Mouse (Mus musculus) embryonic facial prominence, embryonic 11.5 days (tissue): ENCODE measurements at regions not wholly inside any gene's neighbourhood (a gene's known extent, or its start where the extent isn't known, plus 50 kb on each side); places are given as distances from the start of the nearest gene placed in this dataset.

Experiments used
- ATAC-seq: fragments of 200-750 bp; cut with Nextera tagmentation; replicated peaks from 2 replicates; pipeline ENCODE4 v1.8.0; 2017; ENCODE audit warnings: low read depth; ENCODE audit not compliant: insufficient number of reproducible peaks, low FRiP score, low TSS enrichment
- DNase-seq: peaks from one replicate; pipeline ENCODE4 v3.0.0-alpha.2; 2015; ENCODE audit warnings: low spot score
- H3K27ac ChIP-seq: fragments of 300-500 bp; sonication (generic); replicated peaks from 2 replicates; pipeline ENCODE4 v1.5.1; 2014; ENCODE audit warnings: mild to moderate bottlenecking, low read depth, low read length, control low read depth
- H3K27me3 ChIP-seq: fragments of 300-500 bp; sonication (generic); 2 replicates; pipeline ENCODE4 v1.6.1; 2014; ENCODE audit warnings: mild to moderate bottlenecking, low read length, moderate library complexity, mixed read lengths; ENCODE audit not compliant: control insufficient read depth, insufficient read depth
- H3K36me3 ChIP-seq: fragments of 300-500 bp; sonication (generic); replicated peaks from 2 replicates; pipeline ENCODE4 v1.6.1; 2014; ENCODE audit warnings: low read depth, mild to moderate bottlenecking, low read length, moderate library complexity, mixed read lengths; ENCODE audit not compliant: control insufficient read depth, insufficient read depth
- H3K4me1 ChIP-seq: fragments of 300-500 bp; sonication (generic); 2 replicates; pipeline ENCODE4 v1.6.1; 2014; ENCODE audit warnings: low read length, mixed read lengths; ENCODE audit not compliant: control insufficient read depth, insufficient read depth
- H3K4me2 ChIP-seq: fragments of 300-500 bp; sonication (generic); 2 replicates; pipeline ENCODE4 v1.6.1; 2014; ENCODE audit warnings: low read depth, mild to moderate bottlenecking, control low read depth, low read length, moderate library complexity
- H3K4me3 ChIP-seq: fragments of 300-500 bp; sonication (generic); 2 replicates; pipeline ENCODE4 v1.5.1; 2014; ENCODE audit warnings: low read depth, low read length, control low read depth
- H3K9ac ChIP-seq: fragments of 300-500 bp; sonication (generic); replicated peaks from 2 replicates; pipeline ENCODE4 v1.6.1; 2014; ENCODE audit warnings: mild to moderate bottlenecking, control low read depth, low read length
- H3K9me3 ChIP-seq: fragments of 300-500 bp; sonication (generic); replicated peaks from 2 replicates; pipeline ENCODE4 v1.6.1; 2016; ENCODE audit warnings: mild to moderate bottlenecking, low read length, inconsistent platforms, mixed read lengths; ENCODE audit not compliant: control insufficient read depth
- WGBS: fragments of 180-500 bp; shearing (Covaris S2); extraction: QIAGEN DNeasy Blood & Tissue Kit; methylation state at CpG from one replicate; pipeline ENCODE4 v1.1.7; 2014; 5-methylcytosine and 5-hydroxymethylcytosine counted together

- no peaks in the 10 kb centered on the region for H3K27me3 ChIP-seq
- no peak overlapping the region for H3K27ac ChIP-seq
- no peak for DNase-seq
- no peak for ATAC-seq
- 90% methylated on average over 2 of the region's 2 CpGs for WGBS
- H3K9me3 ChIP-seq, result no peaks in the 10 kb centered on the region
- no peak overlapping the region for H3K4me3 ChIP-seq
- no peaks in the 10 kb centered on the region for H3K4me1 ChIP-seq
- no peak overlapping the region for H3K9ac ChIP-seq
- no peaks in the 10 kb centered on the region for H3K36me3 ChIP-seq
- H3K4me2 ChIP-seq, result no peak overlapping the region
Measured at GRCm38 (mm10) chr2:137936613-137937012, 319.8 kb upstream of the Btbd3 start.

- ATAC-seq (no peak), DNase-seq (no peak)
- Histone ChIP-seq H3K27me3 (no peaks in the 10 kb centered on the region), H3K27ac (no peak overlapping the region), H3K4me2 (no peak overlapping the region), H3K9ac (no peak overlapping the region), H3K9me3 (no peaks in the 10 kb centered on the region), H3K36me3 (no peaks in the 10 kb centered on the region), H3K4me1 (no peaks in the 10 kb centered on the region), H3K4me3 (no peak overlapping the region)
- 94% methylated on average over 2 of the region's 2 CpGs for WGBS
Measured at GRCm38 (mm10) chr2:137932931-137933330, 323.4 kb upstream of the Btbd3 start.

GRCm38 (mm10) chr2:137932488-137932887, 323.9 kb upstream of the Btbd3 start:
- Histone ChIP-seq H3K4me2 (no peak overlapping the region), H3K36me3 (no peaks in the 10 kb centered on the region), H3K27ac (no peak overlapping the region), H3K4me1 (no peaks in the 10 kb centered on the region), H3K9me3 (no peaks in the 10 kb centered on the region), H3K4me3 (no peak overlapping the region), H3K27me3 (no peaks in the 10 kb centered on the region), H3K9ac (no peak overlapping the region)
- 90% methylated on average over 4 of the region's 4 CpGs for WGBS
- DNase-seq (no peak), ATAC-seq (no peak)

- Histone ChIP-seq H3K4me2 (no peak overlapping the region), H3K4me1 (no peaks in the 10 kb centered on the region), H3K27me3 (no peaks in the 10 kb centered on the region), H3K36me3 (no peaks in the 10 kb centered on the region), H3K9me3 (no peaks in the 10 kb centered on the region), H3K9ac (no peak overlapping the region), H3K4me3 (no peak overlapping the region), H3K27ac (no peak overlapping the region)
- no peak for ATAC-seq
- peak; percentile 39 for DNase-seq
- WGBS, result 59% methylated on average over 5 of the region's 5 CpGs
Measured at GRCm38 (mm10) chr2:137925488-137925887, 330.9 kb upstream of the Btbd3 start.

GRCm38 (mm10) chr2:137924576-137924975, 331.8 kb upstream of the Btbd3 start:
- ATAC-seq (no peak), DNase-seq (no peak)
- Histone ChIP-seq H3K9ac (no peak overlapping the region), H3K9me3 (no peaks in the 10 kb centered on the region), H3K4me1 (no peaks in the 10 kb centered on the region), H3K4me3 (no peak overlapping the region), H3K27ac (no peak overlapping the region), H3K27me3 (no peaks in the 10 kb centered on the region), H3K4me2 (no peak overlapping the region), H3K36me3 (no peaks in the 10 kb centered on the region)
- WGBS, result 59% methylated on average over 2 of the region's 2 CpGs

- Histone ChIP-seq H3K9me3 (no peaks in the 10 kb centered on the region), H3K27ac (no peak overlapping the region), H3K36me3 (no peaks in the 10 kb centered on the region), H3K4me1 (no peaks in the 10 kb centered on the region), H3K4me2 (no peak overlapping the region), H3K9ac (no peak overlapping the region), H3K4me3 (no peak overlapping the region), H3K27me3 (no peaks in the 10 kb centered on the region)
- DNase-seq (no peak), ATAC-seq (no peak)
Measured at GRCm38 (mm10) chr2:137898425-137898824, 357.9 kb upstream of the Btbd3 start.

GRCm38 (mm10) chr2:137880211-137881031, 375.9 kb upstream of the Btbd3 start:
- Histone ChIP-seq H3K27ac (no peak overlapping the region), H3K4me2 (no peak overlapping the region), H3K4me3 (no peak overlapping the region), H3K9me3 (no peaks in the 10 kb centered on the region), H3K4me1 (no peaks in the 10 kb centered on the region), H3K9ac (no peak overlapping the region), H3K36me3 (no peaks in the 10 kb centered on the region), H3K27me3 (no peaks in the 10 kb centered on the region)
- DNase-seq (no peak), ATAC-seq (no peak)
- WGBS, result 86% methylated on average over 7 of the region's 7 CpGs

- ATAC-seq (no peak), DNase-seq (no peak)
- no peak overlapping the region for H3K4me2 ChIP-seq
- no peaks in the 10 kb centered on the region for H3K36me3 ChIP-seq
- no peak overlapping the region for H3K27ac ChIP-seq
- H3K9ac ChIP-seq, result no peak overlapping the region
- H3K4me1 ChIP-seq, result no peaks in the 10 kb centered on the region
- no peaks in the 10 kb centered on the region for H3K27me3 ChIP-seq
- H3K4me3 ChIP-seq, result no peak overlapping the region
- no peaks in the 10 kb centered on the region for H3K9me3 ChIP-seq
- 77% methylated on average over 4 of the region's 4 CpGs for WGBS
Measured at GRCm38 (mm10) chr2:137869676-137870075, 386.7 kb upstream of the Btbd3 start.
